Mouse (Mus musculus) intestine, embryonic 15.5 days (tissue): ENCODE measurements around the gene Myh7b. TPM values are rescaled to one million over a fixed set of nuclear protein-coding genes. Genes with fewer than 3 reads are reported as not detected.

Experiments used
- ATAC-seq: fragments of 200-750 bp; cut with Nextera tagmentation; 2 replicates; pipeline ENCODE4 v1.8.0; 2017; ENCODE audit warnings: moderate TSS enrichment, moderate library complexity
- H3K27ac ChIP-seq: fragments of 300-500 bp; sonication (generic); 2 replicates; pipeline ENCODE4 v1.5.1; 2015; ENCODE audit warnings: mild to moderate bottlenecking, inconsistent platforms
- H3K27me3 ChIP-seq: fragments of 300-500 bp; sonication (generic); replicated peaks from 2 replicates; pipeline ENCODE4 v1.6.1; 2015; ENCODE audit warnings: inconsistent platforms
- H3K36me3 ChIP-seq: fragments of 300-500 bp; sonication (generic); 2 replicates; pipeline ENCODE4 v1.6.1; 2015; ENCODE audit warnings: inconsistent platforms
- H3K4me1 ChIP-seq: fragments of 300-500 bp; sonication (generic); replicated peaks from 2 replicates; pipeline ENCODE4 v1.6.1; 2015; ENCODE audit warnings: inconsistent platforms
- H3K4me2 ChIP-seq: fragments of 300-500 bp; sonication (generic); replicated peaks from 2 replicates; pipeline ENCODE4 v1.6.1; 2015; ENCODE audit warnings: mild to moderate bottlenecking, inconsistent platforms
- H3K4me3 ChIP-seq: fragments of 300-500 bp; sonication (generic); replicated peaks from 2 replicates; pipeline ENCODE4 v1.5.1; 2015; ENCODE audit warnings: inconsistent platforms
- H3K9ac ChIP-seq: fragments of 300-500 bp; sonication (generic); 2 replicates; pipeline ENCODE4 v1.6.1; 2015; ENCODE audit warnings: inconsistent platforms
- H3K9me3 ChIP-seq: fragments of 300-500 bp; sonication (generic); 2 replicates; pipeline ENCODE4 v1.6.1; 2016; ENCODE audit warnings: inconsistent platforms
- WGBS: fragments of 180-500 bp; shearing (Covaris S2); methylation state at CpG from one replicate; pipeline ENCODE4 v1.1.7; 2015; 5-methylcytosine and 5-hydroxymethylcytosine counted together
- polyA plus RNA-seq: library from polyadenylated mRNA; unstranded; fragments of >200 nt; fragmentation: Nextera tagmentation; extraction: Ambion mirVana; gene quantifications from 2 replicates; pipeline ENCODE4 v1.2.1, GENCODE M21; 2015

Gene Myh7b
- polyA plus RNA-seq, 1 experiment from 2014 or later, result 0.72 TPM

DNA sequence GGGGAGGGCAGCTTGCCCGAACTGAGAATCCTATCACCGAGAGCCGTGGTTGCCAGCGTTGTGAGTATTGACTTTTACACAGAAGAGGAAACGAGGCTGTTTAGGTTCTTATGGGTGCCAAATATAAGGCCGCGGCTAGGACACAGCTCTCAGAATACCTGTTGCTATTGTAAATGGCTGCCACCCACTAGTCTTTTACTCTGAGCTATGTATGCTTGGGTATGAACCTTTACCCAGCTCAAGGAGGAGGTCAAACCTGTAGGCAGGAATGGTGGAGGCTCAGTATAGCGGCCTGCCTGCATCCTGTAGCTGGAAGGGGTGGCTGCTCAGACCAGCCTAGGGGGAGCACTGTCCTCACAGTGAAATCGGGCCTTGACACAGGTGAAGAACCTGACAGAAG lies 17.1 kb downstream of the Myh7b start:
- Histone ChIP-seq H3K9me3 (no peaks in the 10 kb centered on the region), H3K36me3 (0 out of 2 replicates have a peak, but pooled peaks cover 6% of the 10 kb centered on the region), H3K27ac (no peak overlapping the region), H3K27me3 (peaks cover 38% of the 10 kb centered on the region), H3K9ac (no peak overlapping the region), H3K4me3 (no peak overlapping the region), H3K4me1 (peaks cover 17% of the 10 kb centered on the region), H3K4me2 (no peak overlapping the region)
- 90% methylated on average over 9 of the region's 9 CpGs for whole genome bisulfite sequencing
- no peak for ATAC-seq

DNA sequence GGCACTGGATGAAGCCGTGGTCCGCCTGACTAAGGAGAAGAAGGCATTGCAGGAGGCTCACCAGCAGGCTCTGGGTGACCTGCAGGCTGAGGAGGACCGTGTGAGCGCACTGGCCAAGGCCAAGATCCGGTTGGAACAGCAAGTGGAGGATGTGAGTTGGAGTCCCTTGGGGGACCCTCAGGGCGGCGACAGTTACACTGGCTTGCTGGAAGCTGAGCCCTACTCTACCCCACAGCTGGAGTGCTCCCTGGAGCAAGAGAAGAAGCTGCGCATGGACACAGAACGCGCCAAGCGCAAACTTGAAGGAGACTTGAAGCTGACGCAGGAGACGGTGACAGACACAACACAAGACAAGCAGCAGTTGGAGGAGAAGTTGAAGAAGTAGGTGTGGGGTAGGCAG lies 17.5 kb downstream of the Myh7b start:
- no peaks in the 10 kb centered on the region for H3K9me3 ChIP-seq
- ATAC-seq, result no peak
- H3K27me3 ChIP-seq, result peaks cover 38% of the 10 kb centered on the region
- H3K4me1 ChIP-seq, result peaks cover 17% of the 10 kb centered on the region
- no peak overlapping the region for H3K4me2 ChIP-seq
- 0 out of 2 replicates have a peak, but pooled peaks cover 6% of the 10 kb centered on the region for H3K36me3 ChIP-seq
- H3K4me3 ChIP-seq, result no peak overlapping the region
- H3K9ac ChIP-seq, result no peak overlapping the region
- no peak overlapping the region for H3K27ac ChIP-seq
- 89% methylated on average over 13 of the region's 13 CpGs for WGBS

GRCm38 (mm10) chr2:155629231-155629661 lies 18.2 kb downstream of the Myh7b start:
- peak overlapping the region; percentile 41 for H3K9ac ChIP-seq
- WGBS, result 2% methylated on average over 35 of the region's 35 CpGs

DNA sequence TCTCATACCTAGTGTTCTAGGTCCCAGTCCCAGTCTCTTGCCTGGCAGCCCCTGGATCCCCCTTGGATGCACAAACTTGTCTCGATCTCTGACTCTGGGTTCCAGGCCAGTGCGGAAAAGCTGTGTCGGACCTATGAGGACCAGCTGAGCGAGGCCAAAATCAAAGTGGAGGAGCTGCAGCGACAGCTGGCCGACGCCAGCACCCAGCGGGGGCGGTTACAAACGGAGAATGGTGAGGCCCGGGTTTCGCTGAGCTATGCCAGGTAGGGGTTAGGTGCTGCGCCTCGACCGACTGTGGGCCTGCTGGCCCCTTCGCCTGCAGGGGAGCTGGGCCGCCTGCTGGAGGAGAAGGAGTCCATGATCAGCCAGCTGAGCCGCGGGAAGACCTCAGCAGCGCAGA lies 19.1 kb downstream of the Myh7b start:
- H3K27me3 ChIP-seq, result peaks cover 38% of the 10 kb centered on the region
- 64% methylated on average over 20 of the region's 20 CpGs for WGBS
- H3K4me2 ChIP-seq, result no peak overlapping the region
- no peak overlapping the region for H3K4me3 ChIP-seq
- ATAC-seq, result no peak
- H3K27ac ChIP-seq, result no peak overlapping the region
- H3K9me3 ChIP-seq, result no peaks in the 10 kb centered on the region
- H3K36me3 ChIP-seq, result peaks cover 14% of the 10 kb centered on the region
- H3K9ac ChIP-seq, result no peak overlapping the region
- H3K4me1 ChIP-seq, result peaks cover 17% of the 10 kb centered on the region

More at GRCm38 (mm10) chr2:155629231-155629661, 18.2 kb downstream of the Myh7b start:
- H3K4me1 ChIP-seq, result peaks cover 17% of the 10 kb centered on the region
- no peak overlapping the region for H3K27ac ChIP-seq
- peaks cover 38% of the 10 kb centered on the region for H3K27me3 ChIP-seq
- H3K4me3 ChIP-seq, result peak overlapping the region; percentile 39
- ATAC-seq, result peak; percentile 48
- peak overlapping the region; percentile 89 for H3K4me2 ChIP-seq
- no peaks in the 10 kb centered on the region for H3K9me3 ChIP-seq
- 0 out of 2 replicates have a peak, but pooled peaks cover 7% of the 10 kb centered on the region for H3K36me3 ChIP-seq

DNA sequence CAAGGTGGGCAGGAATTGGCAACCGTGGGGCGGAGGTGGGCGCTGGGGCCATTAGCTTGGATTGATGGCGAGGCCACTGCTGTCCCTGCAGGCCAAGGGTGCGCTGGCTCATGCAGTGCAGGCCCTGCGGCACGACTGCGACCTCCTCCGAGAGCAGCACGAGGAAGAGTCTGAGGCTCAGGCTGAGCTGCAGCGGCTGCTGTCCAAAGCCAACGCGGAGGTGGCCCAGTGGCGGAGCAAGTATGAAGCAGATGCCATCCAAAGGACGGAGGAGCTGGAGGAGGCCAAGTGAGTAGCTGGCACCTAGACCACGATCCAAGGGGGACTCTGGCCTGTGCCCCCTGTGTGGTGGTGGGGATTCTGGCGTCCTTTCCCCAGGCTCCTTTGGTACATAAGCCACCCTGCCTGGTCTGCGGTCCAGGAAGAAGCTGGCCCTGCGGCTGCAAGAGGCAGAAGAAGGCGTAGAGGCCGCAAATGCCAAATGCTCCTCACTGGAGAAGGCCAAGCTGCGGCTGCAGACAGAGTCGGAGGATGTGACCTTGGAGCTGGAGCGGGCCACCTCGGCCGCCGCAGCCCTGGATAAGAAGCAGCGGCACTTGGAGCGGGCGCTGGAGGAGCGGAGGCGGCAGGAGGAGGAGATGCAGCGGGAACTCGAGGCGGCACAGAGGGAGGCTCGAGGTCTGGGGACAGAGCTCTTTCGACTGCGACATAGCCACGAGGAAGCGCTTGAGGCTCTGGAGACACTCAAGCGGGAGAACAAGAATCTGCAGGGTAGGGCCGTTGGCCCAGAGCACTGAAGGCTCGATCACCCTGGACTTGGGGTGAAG lies 19.8 kb downstream of the Myh7b start:
- Histone ChIP-seq H3K4me3 (no peak overlapping the region), H3K27me3 (peaks cover 38% of the 10 kb centered on the region), H3K27ac (no peak overlapping the region), H3K9me3 (no peaks in the 10 kb centered on the region), H3K9ac (no peak overlapping the region), H3K4me2 (no peak overlapping the region), H3K4me1 (peaks cover 17% of the 10 kb centered on the region), H3K36me3 (peaks cover 21% of the 10 kb centered on the region)
- 48% methylated on average over 43 of the region's 43 CpGs for WGBS
- no peak for ATAC-seq

- peaks cover 38% of the 10 kb centered on the region for H3K27me3 ChIP-seq
- no peak overlapping the region for H3K9ac ChIP-seq
- peaks cover 14% of the 10 kb centered on the region for H3K4me1 ChIP-seq
- no peak overlapping the region for H3K27ac ChIP-seq
- H3K4me3 ChIP-seq, result no peak overlapping the region
- H3K4me2 ChIP-seq, result no peak overlapping the region
- H3K36me3 ChIP-seq, result peaks cover 32% of the 10 kb centered on the region
- 77% methylated on average over 30 of the region's 30 CpGs for WGBS
- no peak for ATAC-seq
- H3K9me3 ChIP-seq, result no peaks in the 10 kb centered on the region
Observed at GRCm38 (mm10) chr2:155632138-155632936, 21.3 kb downstream of the Myh7b start.

DNA sequence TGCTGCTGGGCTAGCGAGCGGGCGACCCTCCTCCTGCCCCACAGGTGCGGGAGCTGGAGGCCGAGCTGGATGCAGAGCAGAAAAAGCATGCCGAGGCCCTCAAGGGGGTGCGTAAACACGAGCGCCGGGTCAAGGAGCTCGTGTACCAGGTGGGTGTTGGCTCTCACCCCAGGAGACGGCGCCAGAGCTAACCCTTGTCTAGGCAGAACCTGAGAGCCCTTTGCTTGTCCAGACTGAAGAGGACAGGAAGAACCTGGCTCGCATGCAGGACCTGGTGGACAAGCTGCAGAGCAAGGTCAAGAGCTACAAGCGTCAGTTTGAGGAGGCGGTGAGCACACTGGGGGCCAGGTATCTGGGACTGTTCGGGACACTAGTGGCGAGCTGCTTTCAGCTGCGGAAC lies 22.1 kb downstream of the Myh7b start:
- Histone ChIP-seq H3K27ac (no peak overlapping the region), H3K4me2 (no peak overlapping the region), H3K9ac (no peak overlapping the region), H3K9me3 (no peaks in the 10 kb centered on the region), H3K4me1 (peaks cover 14% of the 10 kb centered on the region), H3K36me3 (peaks cover 38% of the 10 kb centered on the region), H3K27me3 (peaks cover 37% of the 10 kb centered on the region), H3K4me3 (no peak overlapping the region)
- WGBS, result 63% methylated on average over 19 of the region's 19 CpGs
- ATAC-seq, result no peak

- Histone ChIP-seq H3K9me3 (no peaks in the 10 kb centered on the region), H3K27ac (no peak overlapping the region), H3K27me3 (peaks cover 31% of the 10 kb centered on the region), H3K4me3 (no peak overlapping the region), H3K4me1 (peaks cover 14% of the 10 kb centered on the region), H3K9ac (no peak overlapping the region), H3K4me2 (no peak overlapping the region), H3K36me3 (peaks cover 43% of the 10 kb centered on the region)
- 94% methylated on average over 9 of the region's 9 CpGs for WGBS
- ATAC-seq, result no peak
Observed at GRCm38 (mm10) chr2:155633731-155634130, 22.7 kb downstream of the Myh7b start.

- Histone ChIP-seq H3K4me2 (no peak overlapping the region), H3K27ac (no peak overlapping the region), H3K27me3 (peaks cover 25% of the 10 kb centered on the region), H3K9me3 (no peaks in the 10 kb centered on the region), H3K9ac (no peak overlapping the region), H3K36me3 (peaks cover 47% of the 10 kb centered on the region), H3K4me3 (no peak overlapping the region), H3K4me1 (peaks cover 6% of the 10 kb centered on the region; the same call in 1 of the 2 replicates)
- no peak for ATAC-seq
- 93% methylated on average over 8 of the region's 8 CpGs for WGBS
Observed at GRCm38 (mm10) chr2:155634562-155634961, 23.6 kb downstream of the Myh7b start.

DNA sequence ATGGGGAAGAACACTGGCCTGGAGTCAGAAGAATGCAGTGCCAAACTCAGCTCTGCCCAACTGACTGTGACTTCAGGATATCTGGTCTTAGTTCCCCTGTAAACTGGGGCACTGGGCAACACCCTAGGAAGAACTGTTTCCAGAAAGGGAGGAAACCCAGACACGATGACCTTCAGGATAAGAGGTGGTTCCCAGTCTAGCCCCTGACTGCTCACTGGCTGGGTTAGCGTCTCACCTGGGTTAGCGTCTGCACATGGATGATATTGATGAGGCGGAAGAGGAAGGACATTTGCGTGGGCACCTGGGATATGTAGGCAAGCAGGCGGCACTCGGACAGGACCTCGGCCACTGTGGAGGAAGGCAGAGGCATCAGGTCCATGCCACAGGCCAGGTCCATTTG lies 24.9 kb downstream of the Myh7b start:
- H3K9ac ChIP-seq, result no peak overlapping the region
- H3K4me2 ChIP-seq, result no peak overlapping the region
- H3K27me3 ChIP-seq, result peaks cover 17% of the 10 kb centered on the region
- WGBS, result 92% methylated on average over 8 of the region's 8 CpGs
- H3K9me3 ChIP-seq, result no peaks in the 10 kb centered on the region
- H3K4me1 ChIP-seq, result peaks cover 1% of the 10 kb centered on the region; the same call in 1 of the 2 replicates
- no peak overlapping the region for H3K4me3 ChIP-seq
- no peak for ATAC-seq
- no peak overlapping the region for H3K27ac ChIP-seq
- H3K36me3 ChIP-seq, result peaks cover 54% of the 10 kb centered on the region

DNA sequence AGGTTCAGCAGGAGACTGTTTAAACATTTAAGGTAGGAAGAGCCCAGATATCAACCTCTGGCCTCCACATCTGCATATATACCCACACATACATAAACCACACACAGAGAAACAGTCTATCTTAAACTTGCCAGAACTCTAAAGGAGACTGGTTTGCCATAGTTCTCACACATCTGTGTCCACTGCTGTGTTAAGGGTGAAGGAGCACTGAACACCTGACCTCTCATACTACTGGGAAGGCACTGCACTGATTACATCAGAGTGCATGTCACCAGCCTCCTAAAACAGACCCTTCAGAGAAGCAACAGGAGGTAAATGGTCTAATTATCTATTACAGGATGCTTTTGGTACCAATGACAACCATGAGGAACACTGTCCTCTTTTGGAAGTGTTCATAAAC lies 25.9 kb downstream of the Myh7b start:
- H3K4me2 ChIP-seq, result no peak overlapping the region

GRCm38 (mm10) chr2:155637411-155637810 lies 26.4 kb downstream of the Myh7b start:
- peaks cover 58% of the 10 kb centered on the region for H3K36me3 ChIP-seq
- no peak overlapping the region for H3K4me2 ChIP-seq
- ATAC-seq, result no peak
- no peaks in the 10 kb centered on the region for H3K9me3 ChIP-seq
- WGBS, result 89% methylated on average over 4 of the region's 4 CpGs
- no peak overlapping the region for H3K27ac ChIP-seq
- peaks cover 4% of the 10 kb centered on the region for H3K27me3 ChIP-seq
- no peak overlapping the region for H3K4me3 ChIP-seq
- H3K9ac ChIP-seq, result no peak overlapping the region
- H3K4me1 ChIP-seq, result peaks cover 6% of the 10 kb centered on the region; the same call in 1 of the 2 replicates

More for the DNA sequence above, 25.9 kb downstream of the Myh7b start:
- Histone ChIP-seq H3K9ac (no peak overlapping the region), H3K27ac (no peak overlapping the region), H3K36me3 (peaks cover 58% of the 10 kb centered on the region), H3K4me3 (no peak overlapping the region), H3K27me3 (peaks cover 9% of the 10 kb centered on the region), H3K9me3 (no peaks in the 10 kb centered on the region), H3K4me1 (peaks cover 6% of the 10 kb centered on the region; the same call in 1 of the 2 replicates)
- ATAC-seq, result no peak
